Mouse (Mus musculus): Measurements from ENCODE around the gene Nicn1. TPM values are rescaled to one million over a fixed set of nuclear protein-coding genes. Genes with fewer than 3 reads are reported as not detected.
"Not testable (repeated sequence)": the region's sequence is repeated elsewhere in the genome, so short reads cannot be mapped to it uniquely, and the experiment has no call there.

Nicn1 gene
- polyA plus RNA-seq, 1 experiment from 2014 or later: 49.1 TPM

DNA sequence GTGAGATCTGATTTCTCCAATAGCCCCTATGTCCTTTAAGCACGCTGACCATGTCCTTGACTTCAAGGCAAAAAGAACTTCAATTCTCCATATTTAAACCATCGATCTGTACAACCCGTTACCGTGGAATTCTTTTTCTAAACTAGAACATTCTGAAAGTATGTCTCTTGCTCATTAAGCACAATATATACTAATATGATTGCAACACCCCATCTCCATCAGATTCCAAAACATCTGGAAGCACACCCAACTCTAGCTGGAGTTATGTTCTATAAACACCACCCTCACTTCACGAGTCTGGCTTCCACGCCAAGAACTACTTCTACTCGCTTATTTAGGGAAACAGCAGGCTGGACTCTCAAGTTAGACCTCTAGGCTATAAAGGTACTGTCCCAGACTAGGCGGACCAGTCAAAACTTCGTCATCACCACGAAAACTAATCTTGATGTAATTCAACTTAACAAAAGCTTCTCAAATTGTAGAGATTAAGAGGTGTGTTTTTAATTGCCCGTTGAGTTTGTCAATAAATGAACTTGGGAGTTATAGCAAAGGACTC lies 27.7 kb upstream of the Nicn1 start:
- DNase-seq (ENCODE audit: low spot score) (no peak), ATAC-seq (ENCODE audit: insufficient number of reproducible peaks, low FRiP score, low TSS enrichment, low read depth) (no peak)
- peak overlapping the region; percentile 71 for H3K9ac ChIP-seq (ENCODE audit: low read length)
- H3K4me3 ChIP-seq (ENCODE audit: low read depth, low read length): peak overlapping the region; percentile 82
- H3K27ac ChIP-seq (replicated peaks; ENCODE audit: low read depth, low read length): no peak overlapping the region
- no peaks in the 10 kb centered on the region; the same call in 1 of the 2 replicates for H3K36me3 ChIP-seq (ENCODE audit: control insufficient read depth, insufficient read depth, low read length)
- peak overlapping the region; percentile 72 for H3K4me2 ChIP-seq (ENCODE audit: low read depth, severe bottlenecking)
- H3K4me1 ChIP-seq (ENCODE audit: control insufficient read depth, insufficient read depth, low read length): peaks cover 10% of the 10 kb centered on the region
- 51% methylated on average over 11 of the region's 11 CpGs for WGBS
- H3K9me3 ChIP-seq (ENCODE audit: control insufficient read depth, low read length): no peaks in the 10 kb centered on the region
- no peaks in the 10 kb centered on the region for H3K27me3 ChIP-seq (ENCODE audit: control insufficient read depth, insufficient read depth, low read length)

DNA sequence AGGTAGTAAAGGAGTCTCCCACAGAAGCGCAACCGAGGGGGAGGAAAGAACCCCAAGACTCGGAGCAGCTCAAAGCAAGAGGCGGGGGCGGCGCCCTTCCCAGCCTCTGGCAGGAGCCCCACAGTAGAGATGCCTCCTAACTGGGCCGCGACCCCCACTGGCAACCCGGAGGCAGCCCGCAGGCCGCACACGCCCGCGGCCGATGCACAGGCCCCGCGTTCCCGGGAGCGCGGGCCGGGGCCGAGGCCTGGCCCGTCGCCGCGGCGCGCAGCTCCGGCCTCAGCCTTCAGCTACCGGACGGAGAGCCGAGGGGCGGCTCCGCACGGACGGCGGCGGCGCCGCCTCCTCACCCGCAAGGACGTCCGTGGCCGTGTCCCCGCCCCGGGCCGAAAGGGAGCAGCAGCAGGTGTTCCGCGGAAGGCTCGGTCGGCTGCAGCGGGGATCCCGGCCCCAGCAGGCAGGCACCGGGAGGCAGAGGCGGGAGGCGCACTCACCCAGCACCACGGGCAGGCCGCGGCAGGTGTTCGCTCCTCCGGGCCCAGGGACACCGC lies 27.0 kb upstream of the Nicn1 start:
- Histone ChIP-seq H3K27me3 (ENCODE audit: control insufficient read depth, insufficient read depth, low read length) (no peaks in the 10 kb centered on the region), H3K4me1 (ENCODE audit: control insufficient read depth, insufficient read depth, low read length) (peaks cover 10% of the 10 kb centered on the region), H3K27ac (replicated peaks; ENCODE audit: low read depth, low read length) (peak overlapping the region; percentile 44), H3K4me2 (ENCODE audit: low read depth, severe bottlenecking) (peak overlapping the region; percentile 72), H3K36me3 (ENCODE audit: control insufficient read depth, insufficient read depth, low read length) (no peaks in the 10 kb centered on the region; the same call in 1 of the 2 replicates), H3K9ac (ENCODE audit: low read length) (peak overlapping the region; percentile 71), H3K9me3 (ENCODE audit: control insufficient read depth, low read length) (no peaks in the 10 kb centered on the region), H3K4me3 (ENCODE audit: low read depth, low read length) (peak overlapping the region; percentile 82)
- 0% methylated on average over 59 of the region's 62 CpGs for WGBS
- DNase-seq (ENCODE audit: low spot score) (peak; percentile 54), ATAC-seq (ENCODE audit: insufficient number of reproducible peaks, low FRiP score, low TSS enrichment, low read depth) (peak; percentile 71)

DNA sequence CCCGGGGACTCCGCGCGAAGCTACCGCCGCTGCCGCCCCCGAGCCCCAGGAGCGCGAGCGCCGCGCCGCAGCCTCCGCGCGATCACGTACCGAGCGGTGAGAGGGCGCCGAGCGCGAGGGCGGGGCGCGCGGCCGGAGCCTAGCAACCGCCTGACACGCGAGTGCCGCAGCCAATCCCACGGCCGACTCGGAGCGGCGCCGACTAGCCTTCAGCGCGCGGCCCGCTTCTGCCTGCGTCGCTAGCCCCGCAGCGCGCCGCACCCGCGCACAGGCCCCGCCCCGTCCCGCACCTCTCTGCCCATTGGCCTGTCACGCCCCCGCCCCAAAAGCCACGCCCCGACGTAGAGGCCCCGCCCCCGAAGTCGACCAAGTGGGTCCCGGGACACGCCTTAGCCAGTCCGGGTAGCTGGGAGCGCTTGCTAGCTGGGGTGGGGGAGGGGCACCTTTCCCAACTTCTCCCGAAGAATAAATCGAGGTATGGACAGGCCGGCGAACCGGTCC lies 26.5 kb upstream of the Nicn1 start, which contains the start of gene Dag1:
Gene Dag1, minus strand, starts transcription at position 269 of the 501 bp plus-strand sequence.
- peak within 1 kb of the TSS; percentile 71 for H3K9ac ChIP-seq (ENCODE audit: low read length)

GRCm38 (mm10) chr9:108264191-108264921 lies 25.9 kb upstream of the Nicn1 start:
- Histone ChIP-seq H3K4me2 (ENCODE audit: low read depth, severe bottlenecking) (peak overlapping the region; percentile 46), H3K4me1 (ENCODE audit: control insufficient read depth, insufficient read depth, low read length) (peaks cover 10% of the 10 kb centered on the region), H3K4me3 (ENCODE audit: low read depth, low read length) (peak overlapping the region; percentile 82), H3K27me3 (ENCODE audit: control insufficient read depth, insufficient read depth, low read length) (no peaks in the 10 kb centered on the region), H3K9ac (ENCODE audit: low read length) (peak overlapping the region; percentile 47; the same call in 1 of the 2 replicates), H3K9me3 (ENCODE audit: control insufficient read depth, low read length) (no peaks in the 10 kb centered on the region), H3K27ac (replicated peaks; ENCODE audit: low read depth, low read length) (peak overlapping the region; percentile 44; the same call in 1 of the 2 replicates), H3K36me3 (ENCODE audit: control insufficient read depth, insufficient read depth, low read length) (no peaks in the 10 kb centered on the region; the same call in 1 of the 2 replicates)
- ATAC-seq (ENCODE audit: insufficient number of reproducible peaks, low FRiP score, low TSS enrichment, low read depth) (peak; percentile 35; the same call in 1 of the 2 replicates), DNase-seq (ENCODE audit: low spot score) (no peak)
- WGBS: 12% methylated on average over 10 of the region's 10 CpGs

More for the DNA sequence above, 26.5 kb upstream of the Nicn1 start, which contains the start of gene Dag1:
- Histone ChIP-seq H3K4me2 (ENCODE audit: low read depth, severe bottlenecking) (peak within 1 kb of the TSS; percentile 72), H3K36me3 (ENCODE audit: control insufficient read depth, insufficient read depth, low read length) (no peaks in the 10 kb centered on the region; the same call in 1 of the 2 replicates), H3K4me1 (ENCODE audit: control insufficient read depth, insufficient read depth, low read length) (peaks cover 10% of the 10 kb centered on the region), H3K27me3 (ENCODE audit: control insufficient read depth, insufficient read depth, low read length) (no peaks in the 10 kb centered on the region), H3K4me3 (ENCODE audit: low read depth, low read length) (peak within 1 kb of the TSS; percentile 82), H3K9me3 (ENCODE audit: control insufficient read depth, low read length) (no peaks in the 10 kb centered on the region), H3K27ac (replicated peaks; ENCODE audit: low read depth, low read length) (peak within 1 kb of the TSS; percentile 44)
- DNase-seq (ENCODE audit: low spot score) (peak; percentile 100), ATAC-seq (ENCODE audit: insufficient number of reproducible peaks, low FRiP score, low TSS enrichment, low read depth) (peak; percentile 93)
- WGBS: under 1% methylated on average over 60 of the region's 71 CpGs

DNA sequence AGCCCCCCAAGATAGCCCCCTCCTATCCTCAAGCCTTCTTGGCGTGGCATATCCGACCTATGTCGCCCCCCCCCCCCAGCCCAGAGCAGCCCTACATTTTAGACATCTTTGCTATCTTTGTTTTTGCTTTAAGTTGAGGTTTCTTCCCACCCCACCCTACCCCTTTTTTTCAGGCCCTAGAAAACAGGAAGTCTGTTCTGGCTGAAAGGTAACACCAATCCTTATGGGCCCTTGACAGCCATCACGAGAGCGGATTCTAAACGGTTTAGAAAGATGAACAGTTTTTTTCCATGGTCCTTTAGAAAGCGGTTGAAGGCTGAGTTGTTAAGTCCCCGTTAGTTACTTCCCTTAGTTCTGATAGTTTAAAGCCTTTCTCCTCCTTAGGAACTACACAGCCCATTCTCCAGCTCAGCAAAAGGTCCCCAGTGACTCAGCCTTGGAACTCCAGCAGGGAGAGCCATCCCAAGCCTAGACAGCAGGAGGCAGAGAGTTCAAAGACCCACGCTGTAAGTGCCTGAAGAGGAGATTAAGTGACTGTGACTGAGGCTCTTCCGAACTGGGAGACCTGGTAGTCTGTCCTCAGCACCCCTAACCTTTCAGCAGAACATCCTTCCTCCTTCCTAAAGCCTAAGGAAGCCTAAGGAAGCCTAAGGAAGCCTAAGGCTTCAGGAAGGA lies 23.8 kb upstream of the Nicn1 start:
- ATAC-seq (ENCODE audit: insufficient number of reproducible peaks, low FRiP score, low TSS enrichment, low read depth): no peak
- no peak overlapping the region for H3K9ac ChIP-seq (ENCODE audit: low read length)
- no peak overlapping the region for H3K27ac ChIP-seq (replicated peaks; ENCODE audit: low read depth, low read length)
- H3K36me3 ChIP-seq (ENCODE audit: control insufficient read depth, insufficient read depth, low read length): no peaks in the 10 kb centered on the region
- DNase-seq (ENCODE audit: low spot score): no peak
- 65% methylated on average over 10 of the region's 10 CpGs for WGBS
- H3K9me3 ChIP-seq (ENCODE audit: control insufficient read depth, low read length): no peaks in the 10 kb centered on the region
- no peak overlapping the region for H3K4me2 ChIP-seq (ENCODE audit: low read depth, severe bottlenecking)
- peaks cover 10% of the 10 kb centered on the region for H3K4me1 ChIP-seq (ENCODE audit: control insufficient read depth, insufficient read depth, low read length)
- H3K4me3 ChIP-seq (ENCODE audit: low read depth, low read length): no peak overlapping the region
- H3K27me3 ChIP-seq (ENCODE audit: control insufficient read depth, insufficient read depth, low read length): no peaks in the 10 kb centered on the region

DNA sequence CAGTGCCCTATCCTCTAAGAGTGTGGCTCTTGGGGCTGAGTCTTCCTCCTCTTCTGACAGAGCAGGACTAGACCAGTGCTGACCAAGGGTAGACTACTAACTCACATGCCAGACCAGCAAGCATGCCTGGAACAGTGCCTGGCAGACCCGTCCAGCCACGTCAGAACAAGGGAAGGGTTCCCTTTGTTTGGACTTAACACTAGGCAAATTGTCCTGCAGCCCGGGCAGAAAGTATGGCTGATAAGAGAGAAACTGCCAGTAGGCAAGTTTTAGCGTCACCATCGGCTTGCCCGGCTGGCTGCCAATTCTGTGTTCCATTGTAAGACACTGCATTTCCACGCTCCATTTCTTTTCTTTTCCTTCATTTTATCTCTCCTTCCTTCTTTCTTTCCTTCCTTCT lies 22.5 kb upstream of the Nicn1 start:
- H3K4me2 ChIP-seq (ENCODE audit: low read depth, severe bottlenecking): no peak overlapping the region
- DNase-seq (ENCODE audit: low spot score) (no peak), ATAC-seq (ENCODE audit: insufficient number of reproducible peaks, low FRiP score, low TSS enrichment, low read depth) (no peak)
- H3K9ac ChIP-seq (ENCODE audit: low read length): no peak overlapping the region
- peaks cover 5% of the 10 kb centered on the region; the same call in 1 of the 2 replicates for H3K4me1 ChIP-seq (ENCODE audit: control insufficient read depth, insufficient read depth, low read length)
- no peak overlapping the region for H3K27ac ChIP-seq (replicated peaks; ENCODE audit: low read depth, low read length)
- H3K27me3 ChIP-seq (ENCODE audit: control insufficient read depth, insufficient read depth, low read length): no peaks in the 10 kb centered on the region
- no peak overlapping the region for H3K4me3 ChIP-seq (ENCODE audit: low read depth, low read length)
- WGBS: 88% methylated on average over 7 of the region's 7 CpGs
- H3K9me3 ChIP-seq (ENCODE audit: control insufficient read depth, low read length): no peaks in the 10 kb centered on the region
- H3K36me3 ChIP-seq (ENCODE audit: control insufficient read depth, insufficient read depth, low read length): no peaks in the 10 kb centered on the region

DNA sequence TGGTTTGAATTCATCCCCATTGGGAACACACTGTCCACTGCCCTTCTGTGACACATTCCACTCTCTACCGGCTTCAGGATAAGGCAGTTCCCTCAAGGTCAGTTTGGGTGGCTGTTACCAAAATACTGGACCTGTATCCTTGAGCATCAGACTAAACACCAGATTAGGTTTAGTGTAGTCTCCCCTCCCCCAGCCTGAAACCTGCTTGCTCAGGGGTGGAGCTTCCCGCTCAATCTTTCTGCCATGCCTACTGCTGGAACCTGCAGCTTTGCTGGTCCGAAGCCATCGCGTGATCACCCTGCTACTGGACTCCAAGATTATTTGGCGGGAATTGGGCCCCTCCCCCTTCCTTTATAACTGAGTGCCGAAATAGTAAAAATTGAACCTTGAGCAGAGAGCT lies 21.5 kb upstream of the Nicn1 start:
- DNase-seq (ENCODE audit: low spot score); H3K27ac ChIP-seq (replicated peaks; ENCODE audit: low read depth, low read length); ATAC-seq (ENCODE audit: insufficient number of reproducible peaks, low FRiP score, low TSS enrichment, low read depth); H3K9me3 ChIP-seq (ENCODE audit: control insufficient read depth, low read length); H3K27me3 ChIP-seq (ENCODE audit: control insufficient read depth, insufficient read depth, low read length); H3K4me3 ChIP-seq (ENCODE audit: low read depth, low read length); H3K4me2 ChIP-seq (ENCODE audit: low read depth, severe bottlenecking); H3K36me3 ChIP-seq (ENCODE audit: control insufficient read depth, insufficient read depth, low read length); H3K4me1 ChIP-seq (ENCODE audit: control insufficient read depth, insufficient read depth, low read length); H3K9ac ChIP-seq (ENCODE audit: low read length): not testable (repeated sequence)
- WGBS: 76% methylated on average over 6 of the region's 7 CpGs

DNA sequence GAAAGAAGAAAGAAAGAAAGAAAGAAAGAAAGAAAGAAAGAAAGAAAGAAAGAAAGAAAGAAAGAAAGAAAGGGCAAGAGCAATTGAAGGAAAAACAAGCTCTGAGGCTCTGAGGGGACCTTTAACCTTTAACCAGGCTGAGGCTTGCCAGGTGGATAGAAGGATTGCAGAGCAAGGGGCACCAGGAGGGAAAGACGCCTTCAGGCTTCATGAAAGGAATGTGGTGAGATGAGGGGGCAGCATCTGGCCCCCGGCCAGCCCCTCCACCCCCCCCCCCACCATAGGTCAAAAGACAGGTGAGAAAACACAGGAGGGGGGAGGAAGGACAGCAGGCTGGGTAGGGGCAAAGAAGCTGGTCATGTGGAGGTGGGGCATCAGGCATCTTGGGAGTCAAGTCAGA lies 18.3 kb upstream of the Nicn1 start:
- Histone ChIP-seq H3K4me2 (ENCODE audit: low read depth, severe bottlenecking) (no peak overlapping the region), H3K9me3 (ENCODE audit: control insufficient read depth, low read length) (no peaks in the 10 kb centered on the region), H3K36me3 (ENCODE audit: control insufficient read depth, insufficient read depth, low read length) (no peaks in the 10 kb centered on the region), H3K27me3 (ENCODE audit: control insufficient read depth, insufficient read depth, low read length) (no peaks in the 10 kb centered on the region), H3K4me1 (ENCODE audit: control insufficient read depth, insufficient read depth, low read length) (no peaks in the 10 kb centered on the region), H3K4me3 (ENCODE audit: low read depth, low read length) (no peak overlapping the region), H3K9ac (ENCODE audit: low read length) (no peak overlapping the region), H3K27ac (replicated peaks; ENCODE audit: low read depth, low read length) (no peak overlapping the region)
- no peak for DNase-seq (ENCODE audit: low spot score)
- 24% methylated on average over 2 of the region's 2 CpGs for WGBS
- ATAC-seq (ENCODE audit: insufficient number of reproducible peaks, low FRiP score, low TSS enrichment, low read depth): no peak

Data from limb, embryonic 11.5 days (tissue).